Mouse (Mus musculus) NIH3T3 (cell line): ENCODE measurements around the gene Tspyl3.
A peak's percentile ranks its signal among the peaks of the same experiment; 100 is the strongest.

Experiments used
- DNase-seq: peaks from one replicate; pipeline ENCODE4 v3.0.0-alpha.2; 2012; ENCODE audit warnings: low read depth

Tspyl3 gene

GRCm38 (mm10) chr2:153227959-153228358 lies 2.7 kb upstream of the Tspyl3 start:
- no peak for DNase-seq

GRCm38 (mm10) chr2:153225595-153225953 lies 333 bp upstream of the Tspyl3 start:
- DNase-seq: no peak

DNA sequence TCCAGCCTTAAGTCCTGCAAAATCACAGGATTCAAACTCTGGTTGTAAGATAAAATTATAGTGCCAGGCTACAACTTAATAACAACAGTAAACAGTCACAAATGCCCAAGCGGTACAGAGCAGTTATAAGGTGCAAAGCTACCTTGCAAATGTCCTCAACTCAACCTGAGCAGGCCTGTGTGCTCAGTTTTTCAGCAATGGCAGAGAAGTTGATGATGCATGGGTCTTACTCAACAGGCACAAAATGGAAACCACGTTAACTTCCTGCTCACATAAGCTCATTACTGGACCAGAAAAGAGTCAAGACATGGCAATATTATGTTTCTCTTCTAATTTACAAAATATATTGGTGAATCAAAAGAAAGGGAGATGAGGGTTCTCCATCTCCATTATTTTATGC lies 2.7 kb downstream of the Tspyl3 start:
- no peak for DNase-seq

DNA sequence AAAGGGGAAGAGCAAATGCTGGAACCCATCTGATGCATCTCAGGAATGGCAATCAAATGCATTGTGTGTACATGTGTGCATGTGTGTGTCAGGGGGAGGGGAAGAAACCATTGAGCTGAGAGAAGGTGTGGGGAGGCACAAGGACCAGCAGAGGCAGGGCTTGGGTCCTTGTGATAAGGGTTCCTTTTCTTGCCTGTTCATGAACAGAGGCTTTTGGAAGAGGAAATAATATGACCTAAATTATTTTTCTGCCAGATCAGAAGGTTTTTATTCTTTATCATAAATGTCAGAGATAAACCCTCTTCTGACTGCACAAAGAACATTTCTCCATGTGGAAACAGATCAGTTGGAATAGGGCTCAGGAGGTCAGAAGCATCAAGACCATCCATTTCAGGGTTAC lies 3.1 kb downstream of the Tspyl3 start:
- no peak for DNase-seq

- DNase-seq: no peak
These were observed 3.6 kb downstream of the Tspyl3 start for GRCm38 (mm10) chr2:153221620-153222019.

- DNase-seq: no peak
These were observed 6.7 kb downstream of the Tspyl3 start for GRCm38 (mm10) chr2:153218516-153218915.

- no peak for DNase-seq
These were observed 7.4 kb downstream of the Tspyl3 start for GRCm38 (mm10) chr2:153217826-153218340.

GRCm38 (mm10) chr2:153215421-153215820 lies 9.8 kb downstream of the Tspyl3 start:
- no peak for DNase-seq

GRCm38 (mm10) chr2:153214771-153215259 lies 10.4 kb downstream of the Tspyl3 start:
- no peak for DNase-seq

GRCm38 (mm10) chr2:153213351-153213750 lies 11.9 kb downstream of the Tspyl3 start:
- DNase-seq: no peak

GRCm38 (mm10) chr2:153211451-153211850 lies 13.8 kb downstream of the Tspyl3 start:
- DNase-seq: no peak

DNA sequence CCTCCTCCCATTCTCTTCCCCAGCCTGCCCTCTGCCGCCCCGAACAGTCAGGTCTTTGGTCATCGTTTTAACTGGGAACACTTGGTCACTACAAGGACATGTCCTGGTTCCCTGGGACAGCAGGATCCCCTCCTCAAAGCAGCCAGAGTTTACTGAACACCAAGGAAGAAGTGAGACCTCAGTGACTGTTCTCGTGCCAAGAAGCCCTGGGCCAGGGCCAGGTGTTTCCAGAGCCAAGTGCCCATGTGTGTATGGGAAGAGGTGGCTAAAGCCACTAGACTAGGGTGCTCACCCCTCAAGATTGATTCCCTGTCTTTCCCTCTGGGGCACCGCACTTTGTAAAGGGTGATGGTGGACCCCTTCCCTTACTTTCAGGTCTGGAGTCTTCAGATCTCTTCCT lies 16.0 kb downstream of the Tspyl3 start:
- DNase-seq: no peak

GRCm38 (mm10) chr2:153208149-153208548 lies 17.1 kb downstream of the Tspyl3 start:
- no peak for DNase-seq

DNA sequence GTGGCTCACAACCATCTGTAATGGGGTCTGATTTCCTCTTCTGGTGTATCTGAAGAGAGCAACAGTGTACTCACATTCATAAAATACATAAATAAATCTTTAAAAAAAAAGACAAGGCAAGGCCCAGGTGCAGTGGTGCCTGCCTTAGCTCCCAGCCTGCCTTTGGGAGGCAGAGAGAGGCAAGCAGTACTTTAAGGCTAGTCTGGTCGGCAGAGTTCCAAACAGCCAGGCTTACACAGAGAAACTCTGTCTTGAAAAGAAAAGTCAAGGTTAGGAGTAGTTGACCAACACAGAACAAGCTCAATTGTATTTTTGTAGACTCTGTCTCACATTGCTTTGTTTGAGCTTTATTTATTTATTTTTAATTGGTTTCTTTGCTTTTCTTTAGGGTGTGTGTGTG lies 22.5 kb downstream of the Tspyl3 start:
- DNase-seq: no peak

DNA sequence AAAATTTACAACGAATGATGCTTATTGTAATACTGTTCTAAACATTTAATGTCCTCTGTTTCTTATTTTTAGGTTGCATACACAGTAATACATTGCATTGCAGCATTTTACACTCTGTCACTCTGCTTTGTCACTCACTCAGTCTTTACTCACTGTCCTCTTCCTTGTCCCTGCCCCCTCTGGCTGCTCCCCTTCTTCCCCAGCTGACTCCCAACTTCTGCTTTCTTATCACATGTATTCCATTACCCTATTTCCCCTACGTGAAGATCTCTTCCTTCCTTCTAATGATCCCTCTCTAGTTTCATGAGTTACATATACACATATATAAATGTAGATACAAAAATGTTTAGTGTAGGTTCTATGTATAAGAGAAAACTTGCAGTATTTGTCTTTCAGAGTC lies 26.1 kb downstream of the Tspyl3 start:
- no peak for DNase-seq

- no peak for DNase-seq
These were observed 26.8 kb downstream of the Tspyl3 start for GRCm38 (mm10) chr2:153198485-153198884.

GRCm38 (mm10) chr2:153194255-153194654 lies 31.0 kb downstream of the Tspyl3 start:
- DNase-seq: no peak

DNA sequence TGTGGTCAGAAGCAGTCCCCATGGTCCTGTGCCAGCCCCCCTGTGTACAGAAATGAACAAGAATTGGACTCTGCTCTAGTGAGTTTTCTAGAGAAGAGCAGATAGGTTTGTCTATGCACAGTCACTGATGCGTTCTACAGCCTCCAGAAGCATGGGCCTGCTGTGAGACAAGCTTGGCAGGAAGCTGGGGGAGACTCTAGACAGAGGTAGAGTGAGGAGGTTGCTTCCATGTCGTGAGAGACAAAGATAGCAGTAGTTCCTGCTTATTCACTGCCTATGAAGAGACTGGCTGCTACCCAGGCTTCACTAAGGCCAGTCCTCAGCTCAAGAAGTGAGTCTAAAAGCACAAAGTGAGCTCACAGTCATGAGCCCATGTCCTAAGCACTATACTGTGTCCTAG lies 34.0 kb downstream of the Tspyl3 start:
- DNase-seq: no peak

GRCm38 (mm10) chr2:153187848-153188247 lies 37.4 kb downstream of the Tspyl3 start:
- no peak for DNase-seq

- DNase-seq: peak; percentile 76
These were observed 39.1 kb downstream of the Tspyl3 start for GRCm38 (mm10) chr2:153186176-153186591.

- peak; percentile 85 for DNase-seq
These were observed 45.3 kb downstream of the Tspyl3 start for GRCm38 (mm10) chr2:153179961-153180360.

DNA sequence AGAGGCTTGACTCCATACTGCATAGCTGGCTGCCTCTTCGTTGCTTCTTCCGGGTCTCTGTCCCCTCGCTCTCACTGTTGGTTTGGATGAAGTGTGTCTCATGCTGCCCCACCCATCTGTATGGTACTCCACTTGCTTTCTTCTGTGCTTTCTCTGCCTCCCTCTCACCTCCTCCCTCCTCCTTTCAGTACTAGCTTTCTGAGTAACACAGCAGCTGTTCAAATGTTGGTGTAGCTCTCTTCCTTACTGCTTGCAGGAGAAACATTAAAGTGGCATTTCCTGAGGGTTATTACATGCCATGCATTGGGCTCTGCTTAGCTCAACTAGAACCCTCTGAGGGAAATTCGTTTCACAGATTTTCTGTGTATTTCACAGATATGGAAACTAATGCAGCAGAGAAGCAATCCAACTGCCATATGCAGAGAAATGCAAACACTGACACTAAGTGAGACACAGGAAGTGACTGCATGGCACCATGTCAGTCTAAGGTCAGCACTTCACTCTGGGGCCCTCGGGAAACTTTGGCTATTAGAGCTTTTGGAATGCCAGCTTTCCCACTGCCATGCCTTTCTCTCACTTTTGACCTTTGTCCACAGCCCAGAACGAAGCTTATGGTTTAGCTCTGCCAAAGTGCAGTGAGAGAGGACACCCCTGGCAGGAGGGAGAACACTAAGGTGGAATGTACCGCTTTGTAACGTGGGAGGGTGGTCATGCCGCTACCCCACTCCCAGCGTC lies 45.9 kb downstream of the Tspyl3 start:
- DNase-seq: no peak

DNA sequence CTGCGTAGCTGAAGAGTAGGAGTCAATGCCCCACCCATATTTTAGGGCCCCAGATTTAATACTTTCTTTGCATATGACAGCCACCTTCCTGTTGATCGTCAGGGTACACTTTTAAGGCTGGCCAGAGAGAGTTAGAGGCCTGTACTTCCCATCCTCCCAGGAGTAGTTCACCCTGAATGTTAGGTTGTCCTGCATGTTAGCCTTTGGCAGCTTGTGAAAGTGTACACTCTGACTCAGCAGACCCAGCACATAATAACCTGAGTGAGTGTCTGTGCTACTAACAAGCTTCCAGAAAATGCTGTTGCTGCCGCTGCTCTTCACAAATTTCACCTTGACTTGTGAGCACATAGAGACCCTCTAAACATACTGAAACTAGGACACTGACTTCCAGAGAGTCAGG lies 48.1 kb downstream of the Tspyl3 start:
- peak; percentile 15 for DNase-seq

DNA sequence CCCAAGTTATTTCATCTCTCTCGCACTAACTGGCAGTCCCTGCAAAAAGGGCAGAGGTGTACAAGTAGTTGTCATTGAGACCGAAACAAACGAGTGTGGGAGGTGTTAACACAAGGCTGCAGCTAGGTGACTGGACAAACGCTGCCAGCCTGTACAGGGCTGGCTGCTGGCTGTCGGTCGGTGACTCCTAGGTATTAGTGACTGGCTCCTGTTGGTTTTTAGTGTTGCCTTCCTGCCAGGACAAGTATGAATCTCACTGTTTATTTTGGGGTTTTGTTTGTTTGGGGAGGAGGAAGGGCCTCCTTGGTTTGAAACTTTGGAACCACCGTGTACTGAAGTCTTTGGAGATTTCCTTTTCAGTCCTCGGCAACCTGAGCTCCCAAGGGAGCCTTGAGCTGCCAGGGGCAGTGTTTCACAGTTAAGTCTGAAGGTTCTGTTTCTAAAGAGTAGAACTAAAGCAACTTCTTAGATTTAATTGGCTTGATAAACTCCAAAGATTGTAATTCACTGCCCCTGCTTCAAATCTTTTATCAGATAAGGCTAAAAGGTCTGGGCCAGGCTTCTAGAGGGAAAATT lies 49.2 kb downstream of the Tspyl3 start:
- no peak for DNase-seq
